Mouse (Mus musculus): ENCODE measurements at regions not wholly inside any gene's neighbourhood (a gene's known extent, or its start where the extent isn't known, plus 50 kb on each side); places are given as distances from the start of the nearest gene placed in this dataset.
"Not testable (repeated sequence)": the region's sequence is repeated elsewhere in the genome, so short reads cannot be mapped to it uniquely, and the experiment has no call there.

GRCm38 (mm10) chr1:166899238-166899637 lies 102.0 kb upstream of the Fam78b start:
- H3K36me3 ChIP-seq (ENCODE audit: control insufficient read depth, insufficient read depth, low read length): no peaks in the 10 kb centered on the region
- H3K9me3 ChIP-seq (ENCODE audit: control insufficient read depth, low read length): no peaks in the 10 kb centered on the region
- H3K4me1 ChIP-seq (replicated peaks; ENCODE audit: control insufficient read depth, insufficient read depth, low read length): no peaks in the 10 kb centered on the region
- no peak overlapping the region for H3K4me2 ChIP-seq (replicated peaks; ENCODE audit: low read depth, low read length)
- ATAC-seq (ENCODE audit: low FRiP score) (no peak), DNase-seq (ENCODE audit: low spot score) (no peak)
- no peak overlapping the region for H3K4me3 ChIP-seq (ENCODE audit: low read depth, low read length)
- no peaks in the 10 kb centered on the region for H3K27me3 ChIP-seq (ENCODE audit: control insufficient read depth, insufficient read depth, low read length)
- no peak overlapping the region for H3K9ac ChIP-seq (ENCODE audit: low read depth, low read length)
- no peak overlapping the region for H3K27ac ChIP-seq (ENCODE audit: low read depth, low read length)
- 85% methylated on average over 6 of the region's 6 CpGs for WGBS

- ATAC-seq (ENCODE audit: low FRiP score): peak; percentile 8; the same call in 1 of the 2 replicates
Observed at GRCm38 (mm10) chr1:166900028-166900427, 101.2 kb upstream of the Fam78b start.

GRCm38 (mm10) chr1:166900441-166901161 lies 100.6 kb upstream of the Fam78b start:
- ATAC-seq (ENCODE audit: low FRiP score) (0 out of 2 replicates have a peak, but pooled peaks have one; percentile 51), DNase-seq (ENCODE audit: low spot score) (peak; percentile 5)
- no peak overlapping the region for H3K9ac ChIP-seq (ENCODE audit: low read depth, low read length)
- no peaks in the 10 kb centered on the region for H3K4me1 ChIP-seq (replicated peaks; ENCODE audit: control insufficient read depth, insufficient read depth, low read length)
- no peak overlapping the region for H3K4me3 ChIP-seq (ENCODE audit: low read depth, low read length)
- no peaks in the 10 kb centered on the region for H3K27me3 ChIP-seq (ENCODE audit: control insufficient read depth, insufficient read depth, low read length)
- H3K9me3 ChIP-seq (ENCODE audit: control insufficient read depth, low read length): no peaks in the 10 kb centered on the region
- no peak overlapping the region for H3K27ac ChIP-seq (ENCODE audit: low read depth, low read length)
- 40% methylated on average over 8 of the region's 8 CpGs for WGBS
- H3K36me3 ChIP-seq (ENCODE audit: control insufficient read depth, insufficient read depth, low read length): no peaks in the 10 kb centered on the region
- no peak overlapping the region for H3K4me2 ChIP-seq (replicated peaks; ENCODE audit: low read depth, low read length)

More at GRCm38 (mm10) chr1:166900028-166900427, 101.2 kb upstream of the Fam78b start:
- H3K9ac ChIP-seq (ENCODE audit: low read depth, low read length): no peak overlapping the region
- no peaks in the 10 kb centered on the region for H3K9me3 ChIP-seq (ENCODE audit: control insufficient read depth, low read length)
- H3K36me3 ChIP-seq (ENCODE audit: control insufficient read depth, insufficient read depth, low read length): no peaks in the 10 kb centered on the region
- no peak overlapping the region for H3K4me3 ChIP-seq (ENCODE audit: low read depth, low read length)
- 89% methylated on average over 4 of the region's 4 CpGs for WGBS
- no peaks in the 10 kb centered on the region for H3K4me1 ChIP-seq (replicated peaks; ENCODE audit: control insufficient read depth, insufficient read depth, low read length)
- DNase-seq (ENCODE audit: low spot score): no peak
- no peak overlapping the region for H3K27ac ChIP-seq (ENCODE audit: low read depth, low read length)
- no peak overlapping the region for H3K4me2 ChIP-seq (replicated peaks; ENCODE audit: low read depth, low read length)
- H3K27me3 ChIP-seq (ENCODE audit: control insufficient read depth, insufficient read depth, low read length): no peaks in the 10 kb centered on the region

GRCm38 (mm10) chr1:166901574-166901973 lies 99.6 kb upstream of the Fam78b start:
- no peak for ATAC-seq (ENCODE audit: low FRiP score)
- Histone ChIP-seq H3K4me3 (ENCODE audit: low read depth, low read length) (no peak overlapping the region), H3K36me3 (ENCODE audit: control insufficient read depth, insufficient read depth, low read length) (no peaks in the 10 kb centered on the region), H3K9ac (ENCODE audit: low read depth, low read length) (no peak overlapping the region), H3K4me2 (replicated peaks; ENCODE audit: low read depth, low read length) (no peak overlapping the region), H3K27me3 (ENCODE audit: control insufficient read depth, insufficient read depth, low read length) (no peaks in the 10 kb centered on the region), H3K9me3 (ENCODE audit: control insufficient read depth, low read length) (no peaks in the 10 kb centered on the region), H3K4me1 (replicated peaks; ENCODE audit: control insufficient read depth, insufficient read depth, low read length) (no peaks in the 10 kb centered on the region), H3K27ac (ENCODE audit: low read depth, low read length) (no peak overlapping the region)
- no peak for DNase-seq (ENCODE audit: low spot score)
- WGBS: 65% methylated on average over 4 of the region's 4 CpGs

GRCm38 (mm10) chr1:166903417-166903816 lies 97.8 kb upstream of the Fam78b start:
- no peak for ATAC-seq (ENCODE audit: low FRiP score)
- 92% methylated on average over 5 of the region's 5 CpGs for WGBS
- Histone ChIP-seq H3K9ac (ENCODE audit: low read depth, low read length) (no peak overlapping the region), H3K4me2 (replicated peaks; ENCODE audit: low read depth, low read length) (no peak overlapping the region), H3K4me1 (replicated peaks; ENCODE audit: control insufficient read depth, insufficient read depth, low read length) (no peaks in the 10 kb centered on the region), H3K27me3 (ENCODE audit: control insufficient read depth, insufficient read depth, low read length) (no peaks in the 10 kb centered on the region), H3K36me3 (ENCODE audit: control insufficient read depth, insufficient read depth, low read length) (no peaks in the 10 kb centered on the region), H3K4me3 (ENCODE audit: low read depth, low read length) (no peak overlapping the region), H3K27ac (ENCODE audit: low read depth, low read length) (no peak overlapping the region), H3K9me3 (ENCODE audit: control insufficient read depth, low read length) (no peaks in the 10 kb centered on the region)
- no peak for DNase-seq (ENCODE audit: low spot score)

GRCm38 (mm10) chr1:166908231-166908805 lies 92.9 kb upstream of the Fam78b start:
- ATAC-seq (ENCODE audit: low FRiP score) (no peak), DNase-seq (ENCODE audit: low spot score) (no peak)
- no peaks in the 10 kb centered on the region for H3K9me3 ChIP-seq (ENCODE audit: control insufficient read depth, low read length)
- H3K27ac ChIP-seq (ENCODE audit: low read depth, low read length): no peak overlapping the region
- WGBS: 86% methylated on average over 10 of the region's 10 CpGs
- H3K9ac ChIP-seq (ENCODE audit: low read depth, low read length): no peak overlapping the region
- H3K27me3 ChIP-seq (ENCODE audit: control insufficient read depth, insufficient read depth, low read length): no peaks in the 10 kb centered on the region
- H3K4me3 ChIP-seq (ENCODE audit: low read depth, low read length): no peak overlapping the region
- no peaks in the 10 kb centered on the region for H3K36me3 ChIP-seq (ENCODE audit: control insufficient read depth, insufficient read depth, low read length)
- no peaks in the 10 kb centered on the region for H3K4me1 ChIP-seq (replicated peaks; ENCODE audit: control insufficient read depth, insufficient read depth, low read length)
- H3K4me2 ChIP-seq (replicated peaks; ENCODE audit: low read depth, low read length): no peak overlapping the region

GRCm38 (mm10) chr1:166912195-166912594 lies 89.0 kb upstream of the Fam78b start:
- not testable (repeated sequence) for H3K36me3 ChIP-seq (ENCODE audit: control insufficient read depth, insufficient read depth, low read length); H3K27ac ChIP-seq (ENCODE audit: low read depth, low read length); ATAC-seq (ENCODE audit: low FRiP score); H3K4me2 ChIP-seq (replicated peaks; ENCODE audit: low read depth, low read length); H3K9me3 ChIP-seq (ENCODE audit: control insufficient read depth, low read length); H3K27me3 ChIP-seq (ENCODE audit: control insufficient read depth, insufficient read depth, low read length); H3K4me3 ChIP-seq (ENCODE audit: low read depth, low read length); H3K9ac ChIP-seq (ENCODE audit: low read depth, low read length); H3K4me1 ChIP-seq (replicated peaks; ENCODE audit: control insufficient read depth, insufficient read depth, low read length); DNase-seq (ENCODE audit: low spot score)
- 98% methylated on average over 7 of the region's 10 CpGs for WGBS

GRCm38 (mm10) chr1:166922911-166923712 lies 78.1 kb upstream of the Fam78b start:
- Histone ChIP-seq H3K9ac (ENCODE audit: low read depth, low read length) (no peak overlapping the region), H3K9me3 (ENCODE audit: control insufficient read depth, low read length) (no peaks in the 10 kb centered on the region), H3K36me3 (ENCODE audit: control insufficient read depth, insufficient read depth, low read length) (no peaks in the 10 kb centered on the region), H3K27ac (ENCODE audit: low read depth, low read length) (no peak overlapping the region), H3K27me3 (ENCODE audit: control insufficient read depth, insufficient read depth, low read length) (no peaks in the 10 kb centered on the region), H3K4me1 (replicated peaks; ENCODE audit: control insufficient read depth, insufficient read depth, low read length) (no peaks in the 10 kb centered on the region), H3K4me3 (ENCODE audit: low read depth, low read length) (no peak overlapping the region), H3K4me2 (replicated peaks; ENCODE audit: low read depth, low read length) (no peak overlapping the region)
- DNase-seq (ENCODE audit: low spot score): no peak
- WGBS: 80% methylated on average over 16 of the region's 16 CpGs
- peak; percentile 53; the same call in 1 of the 2 replicates for ATAC-seq (ENCODE audit: low FRiP score)

All from hindbrain, embryonic 11.5 days (tissue).